Mouse (Mus musculus) T-helper 17 cell (primary cell): ENCODE data around the gene Rtn4rl2.

Experiments
- in situ Hi-C, 2 experiments: fragments of 300-600 bp; cut with MboI, MseI; formaldehyde crosslinking; loops; 1 replicate in 1 of 2; 2 replicates in 1 of 2; pipeline ENCODE4 v1.15.1; 2025; ENCODE audit warnings: high pct_unique_total_duplicates in 2 of 2

Gene Rtn4rl2

DNA sequence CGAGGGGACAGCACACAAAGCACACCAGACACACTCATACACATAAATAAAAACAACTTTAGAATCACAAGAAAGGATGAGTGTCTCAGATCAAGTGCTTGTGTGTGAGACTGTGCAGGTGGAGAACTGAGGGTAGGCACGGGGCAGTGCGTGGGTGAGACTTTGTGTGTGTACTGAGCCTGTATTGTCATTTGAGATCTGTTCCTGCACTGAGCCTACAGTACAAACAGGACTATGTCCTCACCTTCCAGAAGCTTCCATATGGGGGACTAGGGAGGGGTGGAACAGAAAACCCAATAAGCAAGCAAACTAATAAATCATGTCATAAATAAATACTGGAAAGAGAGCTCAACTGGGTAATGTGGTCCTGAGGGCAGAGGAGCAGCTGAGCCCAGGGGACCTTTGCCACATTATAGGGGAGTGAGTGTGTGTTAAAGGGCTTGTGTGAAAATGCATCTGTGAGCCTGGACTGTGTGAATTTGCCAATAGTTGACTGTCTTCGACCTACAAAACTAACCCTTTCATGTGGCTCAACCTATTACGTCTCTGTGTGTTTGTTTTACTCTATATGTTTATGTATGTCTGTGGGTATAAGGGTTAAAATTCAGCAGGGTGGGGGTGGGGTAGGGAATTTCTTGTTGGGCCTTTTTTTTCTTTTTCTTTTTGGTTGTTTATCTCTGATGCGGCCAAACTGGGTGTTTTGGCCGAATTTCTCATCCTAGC is 35.9 kb downstream of the Rtn4rl2 start:
- in situ Hi-C loops = no loop called here

DNA sequence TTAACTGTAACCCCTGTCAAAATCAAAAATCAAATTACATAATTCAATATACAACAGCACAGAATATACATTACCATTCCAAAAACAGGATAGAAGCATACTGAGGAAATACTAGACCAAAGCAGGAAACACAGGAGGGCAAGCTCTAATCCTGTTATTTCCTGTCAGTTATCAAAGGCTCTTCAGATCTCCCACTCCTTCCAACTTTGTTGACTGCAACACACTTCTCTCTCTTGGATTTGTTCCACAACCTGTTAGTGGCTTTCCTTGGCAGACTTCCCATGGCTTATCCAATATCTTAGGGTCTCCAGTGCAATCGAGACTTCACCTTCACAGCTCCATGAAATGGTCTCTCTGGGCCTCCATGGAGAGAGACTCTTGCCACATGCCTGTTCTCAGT is 41.3 kb downstream of the Rtn4rl2 start:
- in situ Hi-C loops = no loop called here

DNA sequence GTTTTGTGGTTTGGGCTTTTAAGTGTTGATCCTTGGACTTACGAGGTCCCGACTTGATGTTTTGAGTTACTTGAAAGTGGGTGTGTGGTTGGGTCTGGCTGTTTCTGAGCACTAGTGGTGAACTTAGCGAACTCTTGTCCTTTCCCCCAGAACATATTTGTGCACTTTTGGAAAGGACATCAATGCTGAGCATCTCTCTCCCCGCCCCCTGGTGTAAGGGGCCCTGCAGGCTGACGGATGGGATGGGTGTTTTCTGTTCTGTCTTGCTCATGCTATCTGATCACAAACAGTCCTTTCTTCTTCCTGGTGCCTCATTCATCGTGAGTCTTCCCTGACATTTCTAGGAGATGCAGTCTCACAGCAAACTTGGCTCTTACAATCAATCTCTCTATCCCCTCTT is 42.9 kb downstream of the Rtn4rl2 start:
- in situ Hi-C loops = no loop called here

DNA sequence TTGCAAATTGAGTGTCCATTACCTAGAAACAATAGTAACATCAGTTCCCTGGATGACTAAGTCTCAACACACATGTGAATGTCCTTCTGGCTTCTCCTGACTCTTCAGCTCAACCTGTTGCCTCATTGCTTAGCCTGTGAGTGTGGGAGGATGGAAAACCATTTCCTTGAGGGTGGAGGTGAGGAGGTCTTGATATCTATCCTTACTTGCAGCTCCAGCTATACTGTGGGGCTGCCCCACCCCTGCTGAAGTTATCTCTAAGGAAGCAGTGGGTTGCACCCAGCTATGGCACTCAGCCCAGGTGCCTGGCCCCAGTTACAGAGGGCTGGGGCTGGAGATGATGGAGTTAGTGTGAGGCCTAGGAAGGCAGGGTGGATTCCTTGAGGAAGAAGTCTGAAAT is 44.6 kb downstream of the Rtn4rl2 start:
- in situ Hi-C loops = no loop called here

DNA sequence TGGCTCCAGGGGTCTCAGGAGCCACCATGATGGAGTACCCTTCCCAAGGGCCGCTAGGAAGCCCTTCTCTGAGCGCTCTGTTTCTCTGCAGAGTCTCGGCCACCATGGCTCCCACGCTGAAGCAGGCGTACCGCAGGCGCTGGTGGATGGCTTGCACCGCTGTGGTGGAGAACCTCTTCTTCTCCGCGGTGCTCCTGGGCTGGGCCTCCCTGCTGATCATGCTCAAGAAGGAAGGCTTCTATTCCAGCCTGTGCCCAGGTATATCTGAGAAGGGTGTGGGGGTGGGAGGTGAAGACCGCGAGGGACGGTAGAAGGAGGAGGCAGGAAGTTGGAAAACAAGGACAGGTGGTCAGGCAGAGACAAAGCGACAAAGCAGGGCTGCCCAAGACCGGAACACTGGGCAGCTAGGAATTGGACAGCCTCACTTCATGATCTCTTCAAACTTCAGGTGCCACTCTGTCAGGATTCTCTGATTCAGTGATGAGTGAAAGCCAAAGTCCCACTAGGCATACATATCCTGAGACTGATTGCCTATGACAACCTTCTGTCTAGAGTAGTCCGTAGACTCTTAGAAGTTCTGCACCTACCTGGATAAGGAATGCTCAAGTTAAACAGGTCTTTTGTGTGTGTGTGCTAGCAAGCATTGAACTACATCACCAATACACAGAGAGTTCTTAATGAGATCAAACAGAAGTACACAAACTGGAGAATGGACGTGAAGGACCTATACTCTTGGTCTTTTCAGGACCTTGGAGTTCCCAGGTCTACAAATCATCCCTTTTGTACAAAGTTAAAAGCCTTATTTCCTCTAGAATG is 45.6 kb downstream of the Rtn4rl2 start:
- in situ Hi-C loops = no loop called here

DNA sequence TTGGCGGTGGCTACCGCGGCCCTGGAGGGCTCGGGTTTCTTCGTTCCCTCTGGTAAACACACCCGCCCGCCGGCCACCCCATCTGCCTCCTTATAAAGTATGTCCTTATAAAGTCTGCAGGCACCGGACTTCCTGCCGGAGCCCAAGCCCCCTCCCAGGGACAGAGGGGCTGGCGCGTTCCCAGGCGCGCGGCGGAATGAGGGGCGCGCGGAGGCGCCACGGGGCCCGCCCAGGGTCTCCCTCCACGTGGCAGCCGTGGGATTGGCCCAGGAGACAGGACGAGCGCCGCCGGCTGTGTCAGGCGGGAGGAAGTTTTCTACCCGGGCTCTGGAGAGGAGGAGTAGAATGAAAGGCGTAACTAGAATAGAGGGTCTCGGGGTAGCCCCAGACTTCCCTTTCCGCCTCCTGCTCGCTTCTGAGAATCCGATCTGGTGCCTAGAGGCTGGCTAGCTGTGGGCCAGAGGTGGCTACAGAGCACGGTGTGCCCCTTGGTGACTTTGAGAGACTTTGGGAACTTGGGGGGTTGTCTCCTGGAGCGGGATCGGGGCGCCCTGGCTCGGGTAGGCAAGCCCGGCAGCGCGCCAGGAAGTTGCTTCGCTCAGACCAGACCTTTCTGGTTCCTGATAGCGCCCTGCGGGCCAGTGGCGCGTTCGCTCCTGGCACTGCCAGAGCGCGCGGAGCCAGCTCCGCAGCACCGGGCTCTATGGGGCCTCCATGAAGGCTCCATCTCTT is 46.3 kb downstream of the Rtn4rl2 start:
- in situ Hi-C loops = no loop called here

DNA sequence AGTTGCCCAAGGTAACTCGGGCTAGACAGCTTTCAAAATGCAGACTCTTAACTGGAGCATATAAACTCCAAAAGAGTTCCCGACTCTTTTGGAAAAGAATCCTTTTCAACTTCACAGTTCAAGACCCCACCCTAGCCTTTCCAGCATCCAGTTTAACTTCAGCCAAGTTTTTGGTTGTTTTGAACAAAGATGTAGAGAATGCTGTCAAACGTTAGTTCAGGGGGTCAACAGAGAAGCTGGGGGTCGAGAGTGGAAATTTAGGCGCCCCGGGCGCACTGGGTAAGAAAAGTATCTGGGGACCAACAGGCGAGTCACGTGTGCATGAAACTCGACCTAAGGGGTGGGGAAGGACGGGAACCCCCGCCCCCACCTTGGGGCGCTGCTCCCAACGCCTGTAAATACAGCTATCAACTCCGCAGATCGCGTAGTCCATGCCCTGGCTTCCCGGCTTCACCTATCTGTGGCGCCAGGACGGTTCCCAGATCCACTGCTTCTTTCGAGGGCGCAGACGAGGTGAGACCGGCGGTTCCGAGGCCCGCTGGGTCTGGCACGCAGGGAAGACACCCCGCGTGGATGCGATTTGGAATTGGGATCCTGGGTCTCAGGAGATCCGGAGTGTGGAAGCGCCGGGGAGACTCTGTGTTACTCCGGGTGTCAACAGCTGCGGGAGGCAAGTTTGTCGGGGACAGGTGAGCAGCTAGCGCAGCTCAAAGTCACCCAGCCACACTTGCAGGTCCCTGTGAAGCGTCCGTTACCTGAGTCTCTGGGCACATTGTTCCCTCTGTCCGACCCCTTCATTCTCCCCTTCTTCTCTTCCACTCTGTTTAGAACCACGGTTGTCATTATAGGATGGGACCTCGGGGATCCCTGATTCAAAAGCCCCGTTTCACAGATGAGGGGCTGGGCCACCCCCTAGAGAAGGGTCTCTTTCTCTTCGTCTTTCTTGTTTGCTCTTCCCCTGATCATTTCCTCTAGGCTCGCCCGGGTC is 47.2 kb downstream of the Rtn4rl2 start:
- in situ Hi-C loops = no loop called here

DNA sequence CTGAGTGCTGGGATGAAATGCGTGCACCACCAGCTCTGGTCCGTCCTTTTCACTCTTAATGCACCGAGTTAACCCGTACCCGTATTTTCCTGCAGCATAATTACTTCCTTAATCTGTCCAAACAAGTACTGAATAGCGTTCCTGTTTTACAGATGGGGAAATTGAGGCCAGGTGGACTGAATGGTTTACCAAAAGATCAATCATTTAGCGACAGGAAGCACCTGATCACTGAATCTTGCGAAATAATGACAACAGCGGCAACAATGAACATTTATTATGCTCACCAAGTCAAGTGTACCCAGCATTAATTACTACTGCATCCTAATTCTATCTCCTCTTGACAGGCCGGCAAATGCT is 47.9 kb downstream of the Rtn4rl2 start, which contains the start of gene Slc43a1:
TSS of gene Slc43a1 (plus strand) at position 258 of the 357 bp plus-strand sequence.
- in situ Hi-C loops = no loop called here

DNA sequence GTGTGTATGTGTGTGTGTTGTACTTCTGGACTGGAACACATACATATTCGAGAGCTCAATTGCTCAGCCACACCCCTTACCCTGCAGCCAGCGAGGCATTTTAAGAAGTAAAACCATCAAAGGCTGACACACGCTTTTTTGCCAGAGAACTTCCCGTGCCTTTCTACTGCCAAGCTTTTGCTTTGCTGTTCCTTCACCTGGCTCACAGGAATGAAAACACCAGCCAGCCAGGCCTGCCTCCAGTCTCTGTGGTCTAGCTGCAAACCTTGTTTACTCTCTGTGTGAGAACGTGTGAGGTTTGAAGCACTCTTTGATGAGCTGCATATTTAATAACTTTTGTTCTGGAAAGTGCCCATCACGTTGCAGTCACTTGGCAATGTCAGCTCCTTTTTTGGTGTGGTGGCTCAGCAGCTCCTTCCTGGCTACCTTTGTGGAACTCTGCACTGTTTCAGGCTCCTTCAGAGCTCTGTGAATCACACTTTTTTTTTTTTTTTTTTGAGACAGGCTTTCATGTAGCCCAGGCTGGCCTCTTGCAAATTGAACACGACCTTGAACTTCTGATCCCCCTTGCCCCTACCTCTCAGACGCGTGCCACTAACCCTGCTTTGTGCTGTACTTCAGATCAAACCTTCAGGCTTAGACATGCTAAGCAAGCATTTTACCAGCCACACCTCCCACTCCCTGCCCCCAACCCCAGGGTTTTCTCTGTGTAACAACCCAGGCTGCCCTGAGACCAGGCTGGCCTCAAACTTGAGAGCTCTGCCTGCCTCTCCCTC is 48.5 kb downstream of the Rtn4rl2 start:
- in situ Hi-C loops = no loop called here

DNA sequence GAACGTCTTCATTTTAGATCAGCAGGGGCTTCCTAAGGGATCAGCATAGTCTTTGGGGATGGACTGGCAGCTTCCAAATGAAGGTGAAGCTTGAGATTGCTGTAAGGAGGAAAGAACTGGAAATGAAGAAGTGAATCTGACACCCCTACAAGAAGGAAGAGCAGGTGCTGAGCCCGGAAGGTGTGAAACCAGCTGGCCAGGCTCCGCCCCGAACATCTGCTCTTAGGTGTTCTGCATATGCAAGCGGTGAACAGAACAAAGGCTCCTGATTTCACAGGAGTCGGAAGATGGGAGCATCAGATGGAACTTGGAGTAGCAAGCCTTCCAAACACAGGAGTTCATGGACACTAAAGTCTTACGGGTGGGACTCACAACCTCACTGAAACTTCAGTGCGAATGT is 49.4 kb downstream of the Rtn4rl2 start:
- in situ Hi-C loops = no loop called here

DNA sequence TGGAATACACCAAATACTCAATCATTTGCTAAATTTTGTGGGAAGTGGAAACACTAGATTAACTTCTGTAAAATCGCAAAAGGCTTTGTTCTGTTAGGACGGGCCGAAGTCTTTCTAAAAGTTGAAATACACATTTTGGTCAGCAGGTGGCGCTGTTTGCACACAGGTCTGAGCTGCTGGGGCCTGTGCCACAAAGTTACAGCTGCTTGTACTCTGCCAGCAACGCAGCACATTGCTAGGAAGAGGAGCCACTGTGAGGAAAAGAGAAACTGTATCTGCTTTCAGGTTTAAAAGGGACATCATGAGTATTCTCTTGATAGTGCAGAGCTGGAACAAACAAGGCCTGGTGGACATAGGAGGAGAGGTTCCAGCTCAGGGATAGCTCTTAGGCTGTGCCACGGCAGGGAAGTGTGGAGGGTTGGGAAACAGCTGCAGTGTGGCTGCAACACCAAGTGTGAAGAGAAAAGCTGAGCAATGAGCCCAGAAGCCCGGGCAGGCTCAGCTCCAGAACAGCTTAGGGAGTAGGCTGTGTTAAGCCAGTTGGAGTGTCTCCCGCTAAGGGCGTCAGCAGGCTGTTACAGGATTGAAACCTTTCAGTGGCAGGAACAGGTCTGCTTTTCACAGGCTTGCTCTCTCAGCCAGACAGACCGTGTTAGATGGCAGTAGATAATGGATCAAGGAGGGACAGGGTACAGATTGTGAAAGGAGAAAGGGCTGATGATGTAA is 54.7 kb downstream of the Rtn4rl2 start:
- in situ Hi-C loops = no loop called here

DNA sequence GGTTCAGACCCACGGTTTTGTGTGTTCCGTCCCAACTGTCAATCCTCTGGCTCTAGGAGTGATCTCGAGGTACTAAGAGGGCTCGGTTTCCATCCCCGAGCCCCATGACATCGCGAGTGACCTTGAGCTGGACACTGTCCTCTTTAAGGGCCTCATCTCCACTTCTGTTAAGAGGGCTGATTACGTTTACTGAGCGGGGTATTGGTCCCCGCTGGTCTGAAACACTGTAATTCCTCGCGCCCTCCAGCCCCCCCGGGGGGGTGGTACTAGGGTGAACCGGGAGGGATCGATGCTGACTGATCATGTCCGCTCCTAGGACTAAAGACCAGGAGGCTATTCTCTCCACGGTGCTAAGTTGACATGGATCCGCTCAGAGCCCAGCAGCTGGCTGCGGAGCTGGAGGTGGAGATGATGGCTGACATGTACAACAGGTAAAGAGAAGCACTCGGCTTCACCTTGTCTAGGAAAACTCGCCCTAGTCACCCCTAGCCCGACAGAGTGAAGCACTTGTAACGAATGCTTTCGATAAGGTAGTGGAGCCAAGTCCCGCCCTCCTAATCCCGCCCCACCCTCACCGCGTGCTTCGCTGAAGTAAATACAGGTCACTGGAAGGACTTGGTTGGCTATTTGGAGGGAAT is 59.1 kb downstream of the Rtn4rl2 start:
- in situ Hi-C loops = no loop called here

DNA sequence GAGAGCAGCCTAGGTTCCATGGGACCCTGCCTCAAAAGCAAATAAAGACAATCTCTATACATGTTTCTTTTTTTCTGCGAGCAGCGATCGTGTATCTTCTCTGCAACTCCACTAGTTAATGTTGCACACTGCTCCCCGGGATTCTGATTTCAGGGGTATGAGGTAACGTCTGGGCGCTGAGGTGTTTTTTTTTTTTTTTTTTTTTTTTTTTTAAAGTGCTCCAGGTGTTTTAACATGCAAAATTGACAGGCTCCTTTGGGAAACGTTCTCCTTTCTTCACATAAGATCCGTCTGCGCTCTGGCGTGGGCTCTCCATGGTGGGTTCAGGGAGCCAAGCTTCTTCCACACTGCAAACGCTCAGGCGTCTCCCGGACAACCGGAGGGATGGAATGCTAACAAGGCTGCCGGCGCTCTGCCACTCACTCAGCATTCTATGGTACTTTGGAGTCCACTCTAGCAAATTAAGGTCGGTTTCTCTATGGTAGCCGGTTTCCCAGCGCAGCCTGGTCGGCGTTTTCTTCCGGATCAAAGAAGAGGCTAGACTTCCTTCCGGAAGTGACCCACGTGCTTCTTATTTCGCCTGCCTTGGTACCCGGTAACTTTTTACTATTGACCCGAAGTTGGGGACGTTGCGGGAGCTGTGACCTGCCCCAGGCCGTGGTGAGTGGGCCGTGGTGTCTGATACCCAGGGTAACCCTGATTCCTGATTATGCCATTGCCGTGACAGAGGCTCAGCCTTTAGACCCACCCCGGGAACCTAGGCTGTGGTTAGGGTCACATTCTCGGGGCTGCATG is 59.8 kb downstream of the Rtn4rl2 start, which contains the start of gene Timm10:
TSS of gene Timm10 (plus strand) at position 510 of the 795 bp plus-strand sequence.
- in situ Hi-C loops = no loop called here

DNA sequence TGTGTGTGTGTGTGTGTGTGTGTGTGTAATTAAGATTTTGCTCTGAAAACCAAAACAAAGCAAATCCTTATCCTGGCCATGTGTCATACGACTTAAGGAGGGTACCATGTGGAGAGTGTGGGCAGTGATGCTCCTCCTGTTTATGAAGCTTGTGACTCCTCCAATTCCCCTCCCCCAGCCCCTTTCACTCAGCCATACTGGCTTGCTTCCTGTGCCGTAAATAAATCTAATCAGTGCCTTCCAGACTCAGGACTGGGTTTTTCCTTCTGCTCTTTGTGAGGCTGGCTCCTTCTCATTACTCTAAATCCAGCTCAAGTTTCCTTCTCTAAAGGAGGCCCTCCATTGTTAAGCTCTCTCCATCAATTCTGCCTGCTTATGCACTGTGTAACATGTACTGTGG is 63.3 kb downstream of the Rtn4rl2 start:
- in situ Hi-C loops = no loop called here

DNA sequence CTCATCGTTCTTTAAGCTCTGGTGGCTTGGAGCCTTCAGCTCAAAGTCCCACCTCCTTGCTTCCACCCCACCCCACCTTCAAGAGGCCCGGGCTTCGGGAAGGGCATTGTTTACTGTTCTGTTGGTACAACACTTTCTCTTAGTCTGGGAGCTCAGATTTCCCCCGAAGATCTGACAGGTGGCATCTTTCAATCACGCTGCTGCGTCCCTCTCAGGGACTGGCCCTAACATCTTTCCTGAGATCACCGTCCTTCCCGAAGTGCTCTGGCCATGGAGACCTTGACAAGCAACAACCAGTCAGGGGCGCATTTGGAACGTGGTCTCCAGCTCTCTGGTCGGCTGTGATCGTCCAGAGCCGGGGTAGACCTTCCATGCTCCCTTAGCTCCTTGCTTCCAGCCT is 64.0 kb downstream of the Rtn4rl2 start, which contains the start of gene Smtnl1:
TSS of gene Smtnl1 (minus strand) at position 101 of the 400 bp plus-strand sequence.
- in situ Hi-C loops = no loop called here
